Mouse (Mus musculus): Measurements from ENCODE around the gene Ush1g. TPM values are rescaled to one million over a fixed set of nuclear protein-coding genes. Genes with fewer than 3 reads are reported as not detected.

Ush1g gene
- polyA plus RNA-seq, 1 experiment from 2014 or later = 0.10 TPM

Other genes with a start within 250 kb of the Ush1g start
- gene Rab37, start 230.6 kb downstream of the Ush1g start, polyA plus RNA-seq (2015; fragmentation: Nextera tagmentation; extraction: Ambion mirVana) = 0.85 and 1.1 TPM in 2 replicates
- gene Cd300lf, start 188.0 kb downstream of the Ush1g start, polyA plus RNA-seq (2015; fragmentation: Nextera tagmentation; extraction: Ambion mirVana) = 0.27 TPM in 1 of 2 replicates, not detected in the other
- gene Slc9a3r1, start 158.7 kb downstream of the Ush1g start, polyA plus RNA-seq (2015; fragmentation: Nextera tagmentation; extraction: Ambion mirVana) = 49.9 and 57.3 TPM in 2 replicates
- gene Tmem104, start 134.6 kb downstream of the Ush1g start, polyA plus RNA-seq (2015; fragmentation: Nextera tagmentation; extraction: Ambion mirVana) = 11.0 and 11.2 TPM in 2 replicates
- gene Nat9, start 134.2 kb downstream of the Ush1g start, polyA plus RNA-seq (2015; fragmentation: Nextera tagmentation; extraction: Ambion mirVana) = 20.6 and 24.2 TPM in 2 replicates
- 0.29 and 0.37 TPM in 2 replicates for gene Grin2c, start 54.8 kb downstream of the Ush1g start, polyA plus RNA-seq (2015; fragmentation: Nextera tagmentation; extraction: Ambion mirVana)
- 23.2 and 26.9 TPM in 2 replicates for gene Fdxr, start 45.0 kb downstream of the Ush1g start, polyA plus RNA-seq (2015; fragmentation: Nextera tagmentation; extraction: Ambion mirVana)
- gene Fads6, start 24.4 kb downstream of the Ush1g start, polyA plus RNA-seq (2015; fragmentation: Nextera tagmentation; extraction: Ambion mirVana) = 0.27 and 0.76 TPM in 2 replicates
- gene Otop2, start 14.9 kb downstream of the Ush1g start, polyA plus RNA-seq (2015; fragmentation: Nextera tagmentation; extraction: Ambion mirVana) = 0.24 TPM in 1 of 2 replicates, not detected in the other
- 0.37 TPM in 1 of 2 replicates, not detected in the other for gene Otop3, start 12.7 kb upstream of the Ush1g start, polyA plus RNA-seq (2015; fragmentation: Nextera tagmentation; extraction: Ambion mirVana)
- 46.6 and 58.2 TPM in 2 replicates for gene Hid1, start 45.7 kb upstream of the Ush1g start, polyA plus RNA-seq (2015; fragmentation: Nextera tagmentation; extraction: Ambion mirVana)
- 16.8 and 18.3 TPM in 2 replicates for gene Cdr2l, start 59.9 kb upstream of the Ush1g start, polyA plus RNA-seq (2015; fragmentation: Nextera tagmentation; extraction: Ambion mirVana)
- 158 and 176 TPM in 2 replicates for gene Mrpl58, start 81.7 kb upstream of the Ush1g start, polyA plus RNA-seq (2015; fragmentation: Nextera tagmentation; extraction: Ambion mirVana)
- gene Atp5h, start 97.9 kb upstream of the Ush1g start, polyA plus RNA-seq (2015; fragmentation: Nextera tagmentation; extraction: Ambion mirVana) = 641 and 688 TPM in 2 replicates
- gene Kctd2, start 98.1 kb upstream of the Ush1g start, polyA plus RNA-seq (2015; fragmentation: Nextera tagmentation; extraction: Ambion mirVana) = 18.9 and 20.2 TPM in 2 replicates
- not detected in 2 replicates for gene Trim80, start 118.5 kb upstream of the Ush1g start, polyA plus RNA-seq (2015; fragmentation: Nextera tagmentation; extraction: Ambion mirVana)
- not detected in 2 replicates for gene Slc16a5, start 140.4 kb upstream of the Ush1g start, polyA plus RNA-seq (2015; fragmentation: Nextera tagmentation; extraction: Ambion mirVana)
- 16.2 and 17.3 TPM in 2 replicates for gene Armc7, start 153.6 kb upstream of the Ush1g start, polyA plus RNA-seq (2015; fragmentation: Nextera tagmentation; extraction: Ambion mirVana)
- 82.6 and 91.0 TPM in 2 replicates for gene Nt5c, start 169.8 kb upstream of the Ush1g start, polyA plus RNA-seq (2015; fragmentation: Nextera tagmentation; extraction: Ambion mirVana)
- gene Jpt1, start 192.3 kb upstream of the Ush1g start, polyA plus RNA-seq (2015; fragmentation: Nextera tagmentation; extraction: Ambion mirVana) = 1,959 and 1,981 TPM in 2 replicates
- 1,130 and 1,181 TPM in 2 replicates for gene Sumo2, start 214.2 kb upstream of the Ush1g start, polyA plus RNA-seq (2015; fragmentation: Nextera tagmentation; extraction: Ambion mirVana)
- gene Nup85, start 242.4 kb upstream of the Ush1g start, polyA plus RNA-seq (2015; fragmentation: Nextera tagmentation; extraction: Ambion mirVana) = 138 and 144 TPM in 2 replicates